Mouse (Mus musculus) macrophage (primary cell): ENCODE data around the gene Mmp3. TPM values are rescaled to one million over a fixed set of nuclear protein-coding genes. Genes with fewer than 3 reads are reported as not detected.
"Not testable (repeated sequence)": the region's sequence is repeated elsewhere in the genome, so short reads cannot be mapped to it uniquely, and the experiment has no call there.

ENCODE experiments used
- H3K27ac ChIP-seq: fragments of 350-480 bp; formaldehyde crosslinking; 2 replicates; pipeline ENCODE4 v1.9.0; 2021
- H3K36me3 ChIP-seq: fragments of 350-480 bp; formaldehyde crosslinking; 2 replicates; pipeline ENCODE4 v1.9.0; 2021; ENCODE audit errors: inconsistent target
- H3K4me3 ChIP-seq: fragments of 350-480 bp; formaldehyde crosslinking; 2 replicates; pipeline ENCODE4 v1.9.0; 2021; ENCODE audit errors: inconsistent target
- H3K79me2 ChIP-seq: fragments of 350-480 bp; formaldehyde crosslinking; 2 replicates; pipeline ENCODE4 v1.9.0; 2021; ENCODE audit errors: inconsistent target
- WGBS: methylation state at CpG from one replicate; pipeline ENCODE4 v1.1.7; 2026; ENCODE audit warnings: inconsistent platforms; ENCODE audit not compliant: missing documents; 5-methylcytosine and 5-hydroxymethylcytosine counted together
- polyA plus RNA-seq: library from polyadenylated mRNA; stranded (reverse); fragments of 250-400 nt; gene quantifications from 3 replicates; pipeline ENCODE4 v1.2.4, GENCODE M21; 2018; ENCODE audit warnings: inconsistent platforms
- total RNA-seq, 78 experiments: library from RNA; depleted of rRNA; stranded (reverse); fragments of 250-400 nt; gene quantifications; 1 replicate in 9 of 78; 2 replicates in 24 of 78; 3 replicates in 43 of 78; 4 replicates in 2 of 78; pipeline ENCODE4 v1.2.4; 2018; ENCODE audit warnings: inconsistent platforms in 56 of 78

Mmp3 gene
- total RNA-seq (2018; cell fraction: chromatin; rRNA removed): 1 to 10 TPM in 1 of 26 experiments, under 1 TPM in 1, not detected in 24; 0.73 to 1.4 TPM
- total RNA-seq (2018; cell fraction: cytosol; rRNA removed): under 1 TPM in 4 of 26 experiments, not detected in 22; 0.05 to 0.31 (median 0.11) TPM
- total RNA-seq (2018; cell fraction: nucleus; rRNA removed): under 1 TPM in 2 of 26 experiments, not detected in 24; 0.23 to 0.76 TPM
- not detected in 3 replicates for polyA plus RNA-seq

DNA sequence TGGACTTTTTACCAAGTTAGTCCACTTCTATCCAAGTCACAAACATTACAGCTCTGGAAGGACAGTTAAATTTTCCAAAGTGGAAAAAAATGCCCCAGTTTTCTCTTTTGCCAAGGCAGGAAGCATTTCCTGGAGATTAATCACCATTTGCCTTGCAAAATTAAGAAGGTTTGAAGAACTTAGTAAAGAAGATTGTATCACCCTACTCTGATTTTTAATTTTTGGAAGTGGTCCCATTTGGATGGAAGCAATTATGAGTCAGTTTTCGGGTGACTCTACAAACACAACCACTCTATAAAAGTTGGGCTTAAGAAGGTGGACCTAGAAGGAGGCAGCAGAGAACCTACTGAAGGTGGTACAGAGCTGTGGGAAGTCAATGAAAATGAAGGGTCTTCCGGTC is at the start of gene Mmp3:
Mmp3 (plus strand) TSS at position 301 of the 400 bp plus-strand sequence.
- no peaks in the 10 kb centered on the region for H3K36me3 ChIP-seq
- H3K4me3 ChIP-seq: no peak within 1 kb of the TSS
- 94% methylated on average over 2 of the region's 2 CpGs for WGBS

DNA sequence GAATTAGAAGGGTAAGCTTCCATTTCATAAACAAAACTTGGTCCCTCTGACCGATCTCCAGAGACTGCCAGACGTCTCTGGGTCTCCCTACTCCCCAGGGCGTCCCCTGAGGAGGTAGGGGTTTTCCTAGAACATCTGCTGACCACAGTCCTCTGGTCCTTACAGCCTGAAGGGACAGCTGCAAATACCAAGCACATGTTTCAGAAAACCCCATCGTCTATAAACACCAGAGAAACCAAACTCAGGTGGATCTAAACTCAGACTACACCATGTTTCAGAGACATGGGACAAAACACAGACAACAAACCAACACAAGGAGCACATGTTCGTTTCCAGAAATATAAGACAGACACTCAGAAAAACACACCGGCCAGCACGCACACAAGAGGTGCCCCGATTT is 49.1 kb upstream of the Mmp3 start:
- H3K79me2 ChIP-seq, H3K4me3 ChIP-seq, H3K27ac ChIP-seq, H3K36me3 ChIP-seq: not testable (repeated sequence)
- 87% methylated on average over 8 of the region's 8 CpGs for WGBS

More for the DNA sequence above, at the start of gene Mmp3:
- H3K27ac ChIP-seq: no peak within 1 kb of the TSS
- H3K79me2 ChIP-seq: no peaks in the 10 kb centered on the region

DNA sequence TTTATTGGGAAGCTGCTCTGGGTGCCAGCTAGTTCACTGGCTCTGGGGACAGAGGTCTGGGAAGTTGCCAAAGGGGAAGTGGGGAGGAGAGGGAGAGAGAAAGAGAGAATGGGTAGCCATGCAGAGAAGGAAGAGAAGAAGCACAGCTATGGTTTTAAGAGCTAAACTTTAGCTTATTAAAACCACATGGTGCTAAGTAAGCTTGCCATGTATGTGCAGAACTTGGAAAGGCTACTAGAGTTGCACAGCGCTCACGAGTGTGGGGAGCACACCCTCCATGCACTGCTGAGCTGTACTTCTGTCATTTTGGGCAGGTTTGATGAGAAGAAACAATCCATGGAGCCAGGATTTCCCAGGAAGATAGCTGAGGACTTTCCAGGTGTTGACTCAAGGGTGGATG is 7.7 kb downstream of the Mmp3 start:
- no peaks in the 10 kb centered on the region for H3K79me2 ChIP-seq
- H3K4me3 ChIP-seq: no peak overlapping the region
- WGBS: 73% methylated on average over 2 of the region's 2 CpGs
- H3K36me3 ChIP-seq: no peaks in the 10 kb centered on the region
- no peak overlapping the region for H3K27ac ChIP-seq

DNA sequence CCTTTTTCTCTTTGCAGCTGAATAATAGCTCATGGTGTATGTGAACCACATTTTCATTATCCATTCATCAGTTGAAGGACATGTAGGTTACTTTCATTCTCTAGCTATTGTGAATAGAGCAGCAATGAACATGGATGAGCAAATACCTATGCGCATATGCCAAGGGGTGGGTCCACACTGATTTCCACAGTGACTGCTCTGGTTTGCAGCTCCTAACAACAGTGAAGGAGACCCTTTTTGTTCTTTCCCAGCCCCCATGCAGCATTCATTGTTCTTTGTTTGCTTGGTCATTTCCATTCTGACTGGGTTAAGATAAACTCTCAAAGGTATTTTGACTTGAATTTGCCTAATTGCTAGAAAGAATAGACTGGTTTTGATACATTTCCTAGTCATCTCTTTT is 24.6 kb downstream of the Mmp3 start:
- H3K79me2 ChIP-seq: no peaks in the 10 kb centered on the region
- H3K36me3 ChIP-seq: no peaks in the 10 kb centered on the region
- H3K27ac ChIP-seq: no peak overlapping the region
- H3K4me3 ChIP-seq: no peak overlapping the region
- WGBS: 100% methylated on average over 1 of the region's 1 CpGs

DNA sequence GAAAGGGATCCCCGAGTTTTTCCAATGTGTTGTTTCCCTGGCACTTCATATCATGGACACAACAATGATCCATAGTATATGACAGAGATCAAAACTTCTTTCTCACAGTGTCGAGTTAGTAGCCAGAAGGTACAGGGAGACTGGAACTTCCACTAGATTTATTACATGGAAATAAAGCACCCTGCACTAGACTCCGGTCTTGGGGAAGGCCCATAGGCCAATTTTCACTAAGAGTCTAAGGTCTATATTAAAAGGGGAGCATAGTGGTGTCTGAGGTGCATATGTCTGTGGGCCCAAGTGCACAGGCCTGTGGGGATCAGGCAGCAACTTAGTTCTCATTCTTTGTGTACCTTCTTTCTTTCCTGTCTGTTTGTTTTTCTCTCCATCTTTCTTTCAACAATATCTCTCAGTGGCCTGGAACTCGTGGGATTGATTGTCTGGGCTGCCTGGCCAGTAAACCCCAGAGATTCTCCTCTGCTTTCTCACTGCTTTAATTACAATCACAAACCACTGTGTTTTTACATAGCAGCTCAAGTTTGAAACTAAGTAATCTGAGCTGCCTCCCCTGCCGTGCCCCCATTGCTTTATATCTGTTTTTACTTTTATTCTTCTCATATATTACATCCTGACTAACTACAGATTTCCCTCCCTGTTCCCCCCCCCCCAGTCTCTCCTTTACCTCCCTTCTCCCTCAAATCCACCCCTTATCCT is 38.2 kb downstream of the Mmp3 start:
- no peaks in the 10 kb centered on the region for H3K36me3 ChIP-seq
- H3K79me2 ChIP-seq: no peaks in the 10 kb centered on the region
- no peak overlapping the region for H3K4me3 ChIP-seq
- H3K27ac ChIP-seq: no peak overlapping the region
- 93% methylated on average over 5 of the region's 5 CpGs for WGBS

DNA sequence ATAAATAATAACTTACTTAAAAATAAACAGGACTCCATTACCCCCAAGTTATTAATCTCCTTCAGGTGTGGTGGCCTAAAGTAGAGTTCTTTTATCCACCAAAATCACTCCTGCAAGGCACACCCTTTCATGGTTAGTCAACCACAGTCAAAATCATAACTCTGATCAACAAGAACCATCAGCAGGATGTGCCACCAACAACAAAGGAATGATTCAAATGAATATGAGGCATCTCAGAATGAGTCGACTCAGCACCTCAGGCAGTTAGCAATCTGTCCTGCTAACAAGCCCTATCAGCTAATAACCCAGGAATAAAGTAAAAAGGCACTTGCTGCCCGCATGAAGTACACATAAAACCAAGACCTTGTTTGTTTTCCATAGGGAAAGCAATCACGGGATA is 55.5 kb downstream of the Mmp3 start:
- 89% methylated on average over 3 of the region's 3 CpGs for WGBS
- Histone ChIP-seq H3K79me2 (no peaks in the 10 kb centered on the region), H3K36me3 (no peaks in the 10 kb centered on the region), H3K4me3 (no peak overlapping the region), H3K27ac (no peak overlapping the region)

DNA sequence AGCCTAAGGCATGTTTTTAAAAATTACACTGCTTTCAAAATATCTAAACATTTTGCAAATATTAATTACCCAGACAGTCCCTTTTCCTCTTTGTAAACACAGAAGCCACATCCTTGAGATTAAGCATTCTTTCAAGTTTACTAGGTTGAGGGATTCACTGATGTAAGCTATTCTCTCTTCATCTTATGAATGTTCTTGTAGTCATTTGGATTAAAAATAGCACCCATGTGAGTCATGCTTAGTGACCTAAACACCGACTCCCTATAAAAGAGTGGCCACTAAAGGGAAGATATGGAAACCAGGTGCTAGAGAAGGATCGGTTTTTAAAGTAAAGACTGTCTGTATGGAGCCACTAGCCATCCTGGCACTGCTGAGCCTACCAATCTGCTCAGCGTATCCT is 56.4 kb downstream of the Mmp3 start, which contains the start of gene Mmp10:
Mmp10 (plus strand) TSS at position 302 of the 400 bp plus-strand sequence.
- Histone ChIP-seq H3K79me2 (no peaks in the 10 kb centered on the region), H3K36me3 (no peaks in the 10 kb centered on the region), H3K27ac (no peak within 1 kb of the TSS), H3K4me3 (no peak within 1 kb of the TSS)
- WGBS: 90% methylated on average over 3 of the region's 3 CpGs

Other genes starting within 250 kb of the Mmp3 start
- 7.8 to 34.8 TPM (median 14.0 TPM) in 3 replicates for gene Mmp13, start 173.3 kb upstream of the Mmp3 start, polyA plus RNA-seq
- 54.9 to 462 TPM (median 339 TPM) in 3 replicates for gene Mmp12, start 101.4 kb upstream of the Mmp3 start, polyA plus RNA-seq
- gene Mmp1b, start 57.8 kb upstream of the Mmp3 start, polyA plus RNA-seq: not detected in 3 replicates
- gene Mmp10, start 56.5 kb downstream of the Mmp3 start, polyA plus RNA-seq: 0.75 to 2.0 TPM in 2 of 3 replicates, not detected in the other
- 18.4 to 37.2 TPM (median 33.4 TPM) in 3 replicates for gene Mmp8, start 112.6 kb downstream of the Mmp3 start, polyA plus RNA-seq
- 61.4 to 88.0 TPM (median 78.8 TPM) in 3 replicates for gene Mmp27, start 125.6 kb downstream of the Mmp3 start, polyA plus RNA-seq
- gene Mmp20, start 182.4 kb downstream of the Mmp3 start, polyA plus RNA-seq: not detected in 3 replicates
- gene Mmp7, start 246.3 kb downstream of the Mmp3 start, polyA plus RNA-seq: not detected in 3 replicates